ENCODE assay signal across 13 mouse cellular contexts in the genomic region with DNA sequence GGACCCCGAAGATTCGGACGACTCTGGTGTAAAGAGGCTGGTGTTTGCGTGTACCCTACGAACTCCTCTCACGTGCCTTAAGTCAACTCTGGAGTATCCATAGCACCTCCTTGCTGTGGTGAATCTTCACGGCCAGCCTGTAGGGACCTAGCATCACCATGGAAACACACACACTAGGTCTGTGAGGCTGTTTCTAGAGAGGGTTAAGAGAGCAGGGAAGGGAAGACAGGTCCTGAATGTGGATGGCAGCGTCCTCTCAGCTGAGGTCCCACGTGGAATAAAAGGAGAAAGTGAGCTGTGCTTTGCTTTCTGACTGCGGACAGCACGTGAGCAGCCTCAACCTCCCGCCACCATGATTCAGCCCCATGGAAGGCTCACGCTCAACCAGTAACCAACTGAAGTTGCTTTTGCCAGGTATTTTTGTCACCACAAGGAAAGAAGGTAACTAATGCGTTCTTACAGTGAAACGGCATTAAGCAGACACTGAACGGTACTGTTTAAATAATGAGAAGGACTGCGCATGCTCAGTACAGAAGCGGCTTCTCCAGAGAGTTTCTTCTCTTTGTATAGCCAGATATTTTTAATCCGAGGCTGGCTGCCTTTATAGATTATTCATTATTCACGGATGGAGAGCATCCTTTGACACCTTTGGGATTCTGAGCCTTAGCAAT. TPM values are rescaled to one million over a fixed set of nuclear protein-coding genes. Genes with fewer than 3 reads are reported as not detected.
DNase-seq lines count a peak whose midpoint lies in the region; ATAC-seq lines count a peak whose summit lies in the region.
"Had no signal": no experiment of that assay in that cellular context is flagged by ENCODE, and none has a peak within 500 bp of the region (broad histone marks: within the 10 kb centered on the region; RNA-seq: fewer than 3 reads in every experiment).

No protein-coding gene starts in this region.

- H3K4me2 ChIP-seq in heart, embryonic 16.5 days (ENCODE audit: low read depth, low read length) = peak overlapping the region; percentile 36; the same call in 1 of the 2 replicates
- H3K4me2 ChIP-seq in neural tube, embryonic 12.5 days (replicated peaks) = 0 out of 2 replicates have a peak overlapping the region, but pooled peaks have one; percentile 7
- peak overlapping the region; percentile 38 for H3K4me2 ChIP-seq in hindbrain, embryonic 14.5 days (replicated peaks)
- peak overlapping the region; percentile 44 for H3K4me2 ChIP-seq in neural tube, embryonic 15.5 days

- ATAC-seq in heart, embryonic 16.5 days (replicated peaks; ENCODE audit: extremely low read depth, insufficient read depth, low FRiP score) = no peak
- no peak for ATAC-seq in neural tube, embryonic 12.5 days (ENCODE audit: low FRiP score, low read depth)
- no peak for ATAC-seq in hindbrain, embryonic 14.5 days (ENCODE audit: low FRiP score)
- no peak for ATAC-seq in neural tube, embryonic 15.5 days (ENCODE audit: low FRiP score)
- ATAC-seq in CD4-positive, CD25-positive, alpha-beta regulatory T cell, adult 4 months = no peak
- no peak for ATAC-seq in activated CD4-positive, CD25-positive, alpha-beta regulatory T cell, adult 4 months

- no peak overlapping the region for H3K9ac ChIP-seq in heart, embryonic 16.5 days (ENCODE audit: low read length)
- H3K9ac ChIP-seq in neural tube, embryonic 12.5 days = no peak overlapping the region
- peak overlapping the region; percentile 19; the same call in 1 of the 2 replicates for H3K9ac ChIP-seq in hindbrain, embryonic 14.5 days
- H3K9ac ChIP-seq in neural tube, embryonic 15.5 days (replicated peaks) = no peak overlapping the region

- no peaks in the 10 kb centered on the region for H3K9me3 ChIP-seq in heart, embryonic 16.5 days (replicated peaks; ENCODE audit: control insufficient read depth, low read length)
- no peaks in the 10 kb centered on the region for H3K9me3 ChIP-seq in neural tube, embryonic 12.5 days
- H3K9me3 ChIP-seq in hindbrain, embryonic 14.5 days (ENCODE audit: control insufficient read depth, low read length) = no peaks in the 10 kb centered on the region
- H3K9me3 ChIP-seq in neural tube, embryonic 15.5 days (replicated peaks) = no peaks in the 10 kb centered on the region

- H3K27me3 ChIP-seq in heart, embryonic 16.5 days (ENCODE audit: control insufficient read depth, insufficient read depth, low read length) = no peaks in the 10 kb centered on the region
- H3K27me3 ChIP-seq in neural tube, embryonic 12.5 days (replicated peaks) = no peaks in the 10 kb centered on the region
- no peaks in the 10 kb centered on the region for H3K27me3 ChIP-seq in hindbrain, embryonic 14.5 days (ENCODE audit: control insufficient read depth, insufficient read depth, low read length)
- H3K27me3 ChIP-seq in neural tube, embryonic 15.5 days (replicated peaks) = no peaks in the 10 kb centered on the region

- no peaks in the 10 kb centered on the region for H3K36me3 ChIP-seq in heart, embryonic 16.5 days (ENCODE audit: control insufficient read depth, insufficient read depth)
- H3K36me3 ChIP-seq in neural tube, embryonic 12.5 days = no peaks in the 10 kb centered on the region
- H3K36me3 ChIP-seq in hindbrain, embryonic 14.5 days (replicated peaks; ENCODE audit: control insufficient read depth, insufficient read depth) = no peaks in the 10 kb centered on the region
- no peaks in the 10 kb centered on the region for H3K36me3 ChIP-seq in neural tube, embryonic 15.5 days

- no peak overlapping the region for H3K27ac ChIP-seq in heart, embryonic 16.5 days (ENCODE audit: low read length)
- H3K27ac ChIP-seq in neural tube, embryonic 12.5 days = no peak overlapping the region
- H3K27ac ChIP-seq in hindbrain, embryonic 14.5 days = peak overlapping the region; percentile 46
- 0 out of 2 replicates have a peak overlapping the region, but pooled peaks have one; percentile 39 for H3K27ac ChIP-seq in neural tube, embryonic 15.5 days (replicated peaks)

- no peak overlapping the region for H3K4me3 ChIP-seq in heart, embryonic 16.5 days (ENCODE audit: low read length)
- no peak overlapping the region for H3K4me3 ChIP-seq in neural tube, embryonic 12.5 days
- peak overlapping the region; percentile 15; the same call in 1 of the 2 replicates for H3K4me3 ChIP-seq in hindbrain, embryonic 14.5 days (replicated peaks; ENCODE audit: low read length)
- H3K4me3 ChIP-seq in neural tube, embryonic 15.5 days (replicated peaks) = peak overlapping the region; percentile 20
- H3K4me3 ChIP-seq: erythroblast, embryonic 14.5 days; myocyte had no signal

- 63% methylated on average over 20 of the region's 20 CpGs for WGBS in heart, embryonic 16.5 days
- WGBS in neural tube, embryonic 12.5 days = 70% methylated on average over 20 of the region's 20 CpGs
- 58% methylated on average over 20 of the region's 20 CpGs for WGBS in hindbrain, embryonic 14.5 days
- 59% methylated on average over 20 of the region's 20 CpGs for WGBS in neural tube, embryonic 15.5 days

- H3K4me1 ChIP-seq in heart, embryonic 16.5 days (ENCODE audit: control insufficient read depth, insufficient read depth, low read length) = peaks cover 4% of the 10 kb centered on the region; the same call in 1 of the 2 replicates
- no peaks in the 10 kb centered on the region for H3K4me1 ChIP-seq in neural tube, embryonic 12.5 days
- H3K4me1 ChIP-seq in hindbrain, embryonic 14.5 days (replicated peaks; ENCODE audit: control insufficient read depth, insufficient read depth, low read length) = no peaks in the 10 kb centered on the region
- 0 out of 2 replicates have a peak, but pooled peaks cover 3% of the 10 kb centered on the region for H3K4me1 ChIP-seq in neural tube, embryonic 15.5 days

- DNase-seq in heart, adult 11 months = no peak
- DNase-seq in neural tube, embryonic 10.5 days (ENCODE audit: extremely low spot score, low spot score) = no peak
- peak; percentile 27 for DNase-seq in hindbrain, embryonic 14.5 days (ENCODE audit: low spot score)
- DNase-seq: adrenal gland, adult 8-10 months; cerebellum, adult 9-11 months; thymus, postnatal 36 days had no signal

RNA-seq across cellular contexts. Expression of a gene that starts 18.5 kb away (rescaled TPM):
- 17.4 and 51.1 TPM in 2 replicates for polyA plus RNA-seq in heart, embryonic 16.5 days (2015; fragmentation: Nextera tagmentation; extraction: Ambion mirVana)
- polyA plus RNA-seq in neural tube, embryonic 12.5 days (2016; fragmentation: Nextera tagmentation; extraction: Ambion mirVana) = 1.2 and 1.7 TPM in 2 replicates
- polyA plus RNA-seq in hindbrain, embryonic 14.5 days (2014; fragmentation: Nextera tagmentation; extraction: Ambion mirVana) = 0.77 and 0.78 TPM in 2 replicates
- 0.56 and 31.7 TPM in 2 replicates for polyA plus RNA-seq in neural tube, embryonic 15.5 days (2015; fragmentation: Nextera tagmentation; extraction: Ambion mirVana)
- 1,000 to 10,000 TPM in 1 of 2 experiments, 100 to 1,000 TPM in 1; 947 to 1,259 TPM for polyA plus RNA-seq in CD4-positive, CD25-positive, alpha-beta regulatory T cell, adult 4 months (2017; shearing (Covaris generic))
- 100 to 1,000 TPM; 784 to 813 TPM for polyA plus RNA-seq in activated CD4-positive, CD25-positive, alpha-beta regulatory T cell, adult 4 months (2017; shearing (Covaris generic))

RNA-seq across cellular contexts. Expression of a gene that starts 26.4 kb away (rescaled TPM):
- 41.1 and 45.9 TPM in 2 replicates for polyA plus RNA-seq in heart, embryonic 16.5 days (2015; fragmentation: Nextera tagmentation; extraction: Ambion mirVana)
- polyA plus RNA-seq in neural tube, embryonic 12.5 days (2016; fragmentation: Nextera tagmentation; extraction: Ambion mirVana) = 70.2 and 72.6 TPM in 2 replicates
- polyA plus RNA-seq in hindbrain, embryonic 14.5 days (2014; fragmentation: Nextera tagmentation; extraction: Ambion mirVana) = 64.5 and 67.9 TPM in 2 replicates
- 82.4 and 92.7 TPM in 2 replicates for polyA plus RNA-seq in neural tube, embryonic 15.5 days (2015; fragmentation: Nextera tagmentation; extraction: Ambion mirVana)
- 10 to 100 TPM; 42.8 to 86.8 TPM for polyA plus RNA-seq in CD4-positive, CD25-positive, alpha-beta regulatory T cell, adult 4 months (2017; shearing (Covaris generic))
- polyA plus RNA-seq in activated CD4-positive, CD25-positive, alpha-beta regulatory T cell, adult 4 months (2017; shearing (Covaris generic)) = 10 to 100 TPM; 26.7 to 43.3 TPM

RNA-seq across cellular contexts. Expression of a gene that starts 45.7 kb away (rescaled TPM):
- 1.4 TPM in 2 replicates for polyA plus RNA-seq in heart, embryonic 16.5 days (2015; fragmentation: Nextera tagmentation; extraction: Ambion mirVana)
- polyA plus RNA-seq in neural tube, embryonic 12.5 days (2016; fragmentation: Nextera tagmentation; extraction: Ambion mirVana) = 3.2 and 4.2 TPM in 2 replicates
- 3.9 and 4.0 TPM in 2 replicates for polyA plus RNA-seq in hindbrain, embryonic 14.5 days (2014; fragmentation: Nextera tagmentation; extraction: Ambion mirVana)
- polyA plus RNA-seq in neural tube, embryonic 15.5 days (2015; fragmentation: Nextera tagmentation; extraction: Ambion mirVana) = 2.4 and 2.8 TPM in 2 replicates
- 1 to 10 TPM; 2.6 to 2.8 TPM for polyA plus RNA-seq in CD4-positive, CD25-positive, alpha-beta regulatory T cell, adult 4 months (2017; shearing (Covaris generic))
- polyA plus RNA-seq in activated CD4-positive, CD25-positive, alpha-beta regulatory T cell, adult 4 months (2017; shearing (Covaris generic)) = 1 to 10 TPM; 2.1 to 3.4 TPM

Comparison
In these comparisons a context has a peak if more than half of its experiments do, and no peak if none do; other contexts are left out.
1. H3K27ac ChIP-seq: peak in hindbrain, embryonic 14.5 days (single experiment) and neural tube, embryonic 15.5 days (single experiment); none in heart, embryonic 16.5 days (single experiment) and neural tube, embryonic 12.5 days (single experiment).
2. H3K4me3 ChIP-seq: peak in hindbrain, embryonic 14.5 days (single experiment) and neural tube, embryonic 15.5 days (single experiment); none in heart, embryonic 16.5 days (single experiment) and neural tube, embryonic 12.5 days (single experiment).
3. Peak in every context shown above with its lines, with median percentiles within 50 percentile points of each other: H3K4me2 ChIP-seq.